Comparison of ENCODE assay signal across 16 mouse cellular contexts in genomic region chr17:5511724-5512123, GRCm38 (mm10).
"Had no signal": no experiment of that assay in that cellular context is flagged by ENCODE, and none has a peak within 500 bp of the region (broad histone marks: within the 10 kb centered on the region; RNA-seq: fewer than 3 reads in every experiment).

No protein-coding gene starts in this region.

- H3K4me1 ChIP-seq: kidney, embryonic 15.5 days; lung, embryonic 15.5 days; midbrain, embryonic 12.5 days; stomach, embryonic 15.5 days had no signal

- H3K4me2 ChIP-seq: kidney, embryonic 15.5 days; limb, embryonic 12.5 days; lung, embryonic 15.5 days; midbrain, embryonic 12.5 days; neural tube, embryonic 13.5 days; stomach, embryonic 15.5 days had no signal

- H3K36me3 ChIP-seq: kidney, embryonic 15.5 days; limb, embryonic 12.5 days; lung, embryonic 15.5 days; midbrain, embryonic 12.5 days; neural tube, embryonic 13.5 days; stomach, embryonic 15.5 days had no signal

- H3K9ac ChIP-seq: kidney, embryonic 15.5 days; limb, embryonic 12.5 days; lung, embryonic 15.5 days; midbrain, embryonic 12.5 days; neural tube, embryonic 13.5 days; stomach, embryonic 15.5 days had no signal

- H3K27me3 ChIP-seq: kidney, embryonic 15.5 days; limb, embryonic 12.5 days; lung, embryonic 15.5 days; midbrain, embryonic 12.5 days; neural tube, embryonic 13.5 days; stomach, embryonic 15.5 days had no signal

- DNase-seq: kidney, adult 2 months; kidney, postnatal 14 days; lung, postnatal 14 days; retina, postnatal 1 day; thymus, adult 2 months; thymus, postnatal 25 days had no signal

- H3K4me3 ChIP-seq: kidney, embryonic 15.5 days; limb, embryonic 12.5 days; lung, embryonic 15.5 days; megakaryocyte, embryonic 14.5 days; midbrain, embryonic 12.5 days; neural tube, embryonic 13.5 days; stomach, embryonic 15.5 days had no signal

- H3K27ac ChIP-seq: kidney, embryonic 15.5 days; limb, embryonic 12.5 days; lung, embryonic 15.5 days; macrophage; midbrain, embryonic 12.5 days; neural tube, embryonic 13.5 days; stomach, embryonic 15.5 days had no signal

- H3K9me3 ChIP-seq: kidney, embryonic 15.5 days; limb, embryonic 12.5 days; lung, embryonic 15.5 days; megakaryocyte, embryonic 14.5 days; midbrain, embryonic 12.5 days; neural tube, embryonic 13.5 days; stomach, embryonic 15.5 days had no signal

- ATAC-seq: intestine, embryonic 16.5 days; midbrain, embryonic 16.5 days had no signal
